Mouse (Mus musculus): ENCODE results near the gene E130308A19Rik.
A peak's percentile ranks its signal among the peaks of the same experiment; 100 is the strongest.

Gene E130308A19Rik

DNA sequence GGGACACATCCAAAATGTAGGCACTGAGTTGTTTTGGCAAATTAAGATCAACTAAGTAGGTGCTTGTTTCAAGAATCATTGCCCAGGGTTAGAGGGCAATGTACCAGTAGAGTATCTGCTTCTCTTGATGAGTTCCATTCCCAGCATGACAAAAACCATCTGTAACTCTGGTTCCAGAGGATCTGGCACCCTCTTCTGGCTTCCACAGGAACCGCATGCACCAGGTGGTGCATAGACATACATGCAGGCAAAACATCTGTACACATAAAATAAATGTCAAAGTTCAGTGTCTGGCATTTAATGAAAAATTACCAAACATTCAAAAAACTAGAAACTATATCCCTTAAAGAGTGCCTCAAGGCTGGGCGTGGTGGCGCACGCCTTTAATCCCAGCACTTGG, 113.3 kb downstream of the E130308A19Rik start:
- no peak for DNase-seq

- no peak for DNase-seq
Measured at GRCm38 (mm10) chr4:59739882-59740281, 113.9 kb downstream of the E130308A19Rik start.

DNA sequence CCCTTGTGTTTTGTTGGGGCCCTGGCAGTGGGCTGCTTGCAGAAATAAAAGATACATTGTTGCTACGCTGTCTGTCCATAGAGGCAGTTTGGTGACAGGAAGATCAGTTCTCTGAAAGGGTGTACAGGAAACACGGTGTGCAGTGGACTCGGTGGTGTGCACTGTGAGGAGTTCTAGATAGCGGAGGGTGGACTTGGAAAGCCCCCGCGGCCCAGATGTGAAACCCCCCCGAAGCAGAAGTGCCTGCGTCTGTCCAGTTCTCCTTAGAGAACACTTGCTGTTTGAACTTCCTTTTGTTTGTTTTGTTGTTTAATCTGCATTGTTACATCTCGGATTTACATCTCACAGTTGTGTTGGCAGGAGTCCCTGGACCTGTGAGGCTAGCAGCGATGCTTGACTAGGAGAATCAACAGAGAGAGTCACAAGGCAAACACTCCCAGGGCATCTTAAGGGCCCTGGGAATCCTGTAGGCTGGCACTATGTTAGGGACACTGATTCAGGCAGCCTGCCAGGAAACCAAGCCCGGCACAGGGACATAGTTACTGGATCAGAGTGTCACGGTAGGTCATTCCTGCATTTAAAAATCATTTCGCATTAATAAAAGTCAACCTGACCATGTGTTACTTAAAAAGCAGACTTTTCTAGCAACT, 127.6 kb downstream of the E130308A19Rik start:
- DNase-seq, result no peak

DNA sequence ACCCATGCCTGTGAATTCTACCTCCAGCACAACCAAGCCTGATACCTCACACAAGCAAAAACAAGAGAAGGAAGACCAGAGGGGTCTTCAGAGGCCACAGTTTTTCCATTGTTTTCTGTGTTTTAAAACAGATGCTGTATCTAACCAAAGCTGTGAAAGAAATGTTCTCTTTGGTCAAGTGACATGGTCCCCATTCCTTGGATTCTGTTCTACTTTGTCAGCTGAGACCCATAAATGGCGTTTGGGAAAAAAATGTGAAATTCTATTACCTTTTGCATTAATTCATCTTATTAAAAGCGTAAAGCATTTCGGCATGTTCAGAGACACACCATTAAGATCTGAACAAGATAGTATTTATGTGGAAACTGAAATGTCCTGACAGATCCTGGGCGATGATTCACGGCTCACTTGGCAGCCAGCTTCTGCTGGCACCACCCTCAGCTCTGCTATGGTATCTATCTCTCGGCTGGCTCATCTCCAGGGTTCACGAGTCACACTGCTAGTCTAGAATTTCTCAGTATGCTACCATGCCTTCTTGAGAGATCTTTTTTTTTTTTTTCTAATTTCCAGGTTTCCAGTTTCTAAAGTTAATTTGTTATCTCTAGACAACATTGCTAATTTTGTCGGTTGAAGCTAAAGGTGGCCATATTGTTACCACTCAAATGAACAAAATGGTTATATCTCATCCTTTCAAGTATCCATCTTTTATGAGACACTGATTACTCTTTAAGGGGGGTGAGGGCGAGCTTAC, 130.5 kb downstream of the E130308A19Rik start:
- peak; percentile 85 for DNase-seq

- no peak for DNase-seq
Measured at GRCm38 (mm10) chr4:59757452-59758435, 131.7 kb downstream of the E130308A19Rik start.

- no peak for DNase-seq
Measured at GRCm38 (mm10) chr4:59760016-59760415, 134.0 kb downstream of the E130308A19Rik start.

DNA sequence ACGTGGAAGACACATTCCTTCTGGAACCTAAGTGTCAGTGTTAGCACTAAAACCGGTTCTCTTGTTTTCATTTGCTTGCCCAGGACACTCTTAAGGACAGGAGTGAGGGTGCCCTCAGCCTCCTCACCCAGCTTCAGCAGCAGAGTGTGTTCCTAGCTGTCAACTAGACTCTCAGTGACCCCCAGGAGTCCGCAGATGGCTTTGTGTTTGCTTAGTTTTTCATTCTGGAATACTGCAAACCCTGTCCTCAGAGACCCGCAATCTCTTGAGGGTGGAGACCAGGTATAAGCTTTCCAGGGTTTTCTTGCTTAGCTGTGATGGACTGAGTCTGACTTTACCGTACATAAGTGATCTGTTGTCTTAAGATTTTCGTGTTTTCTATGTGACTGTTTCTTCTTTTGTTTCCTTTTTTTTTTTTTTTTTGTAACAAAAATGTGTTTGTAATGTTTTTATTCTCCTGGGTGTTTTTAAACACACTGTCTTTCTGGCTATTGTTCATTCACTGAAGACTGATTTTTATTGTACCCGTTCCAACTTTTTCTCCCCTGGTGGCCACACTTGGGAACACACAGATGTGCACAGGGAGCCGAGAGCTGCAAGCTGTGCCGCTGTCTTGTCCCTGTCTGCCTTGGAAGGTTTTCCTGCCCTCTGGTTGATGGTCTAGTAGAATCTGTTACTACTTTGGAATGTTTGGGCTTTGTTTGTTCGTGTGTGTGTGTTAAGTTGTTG, 134.8 kb downstream of the E130308A19Rik start:
- no peak for DNase-seq

GRCm38 (mm10) chr4:59761365-59761729, 135.3 kb downstream of the E130308A19Rik start:
- no peak for DNase-seq

DNA sequence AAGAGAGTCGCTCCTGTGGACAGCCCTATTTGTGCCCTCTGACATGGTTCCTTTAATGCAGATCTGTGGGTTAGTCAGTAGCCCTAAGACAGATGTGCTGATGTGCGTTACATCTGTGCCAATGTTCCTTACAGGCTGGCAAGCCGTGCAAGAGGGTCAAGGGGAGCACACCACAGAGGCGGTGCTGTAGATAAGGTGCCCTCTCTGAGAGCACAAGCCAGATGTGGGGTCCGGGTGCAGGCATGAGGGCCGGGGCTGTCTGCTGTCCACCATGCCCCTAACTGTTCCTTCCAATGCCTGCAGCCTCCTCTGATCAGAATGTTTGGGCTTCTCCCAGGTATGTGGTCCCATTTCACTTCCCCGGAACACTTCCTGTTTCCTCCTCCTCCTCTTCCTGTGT, 138.9 kb downstream of the E130308A19Rik start:
- DNase-seq, result no peak

DNA sequence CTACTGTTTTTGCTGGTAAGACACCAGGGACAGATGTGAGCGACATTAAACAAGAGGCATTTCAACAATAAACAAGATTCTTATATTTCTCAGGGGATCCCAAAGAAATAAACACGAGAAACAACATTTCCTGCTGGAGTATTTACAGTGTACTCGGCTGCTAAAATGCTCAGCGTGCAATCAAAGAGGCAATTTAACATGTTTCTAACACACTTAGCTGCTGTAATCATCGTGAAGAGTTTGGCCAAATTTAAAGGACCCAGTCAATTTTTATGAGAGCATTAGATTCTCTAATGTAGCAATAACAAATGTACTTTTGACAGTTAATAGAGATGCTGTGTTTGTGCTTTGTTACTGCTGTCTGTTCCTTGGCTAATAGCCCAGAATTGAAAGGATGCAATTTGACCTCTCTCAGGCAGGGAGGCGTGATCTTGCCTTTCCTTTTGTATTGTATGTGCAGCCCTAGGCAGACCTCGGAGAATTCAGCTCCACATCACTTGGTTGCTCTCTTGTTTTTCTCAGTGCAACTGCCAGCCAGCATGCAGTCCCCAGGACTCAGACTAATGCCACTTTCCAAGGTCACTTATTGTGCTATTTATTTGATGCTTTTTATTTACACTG, 139.5 kb downstream of the E130308A19Rik start:
- DNase-seq, result no peak

DNA sequence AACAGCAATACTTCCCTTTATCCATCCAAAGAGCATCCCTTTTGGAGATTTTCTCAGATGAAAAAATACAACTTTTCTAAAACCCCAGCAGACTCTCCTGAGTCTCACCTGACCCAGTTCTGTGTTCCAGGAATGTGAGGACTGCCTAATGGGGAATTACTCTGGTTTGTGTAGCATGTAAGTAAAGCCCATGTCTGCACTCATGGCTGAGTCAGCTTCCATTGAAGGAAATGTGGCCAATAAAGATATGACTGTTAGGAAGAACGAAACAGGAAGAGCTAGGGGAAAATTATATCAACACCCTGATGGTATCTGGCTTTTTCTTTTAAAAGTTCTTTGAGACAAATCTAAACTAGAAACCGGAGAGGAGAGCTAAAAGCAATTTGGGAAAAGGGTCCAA, 141.7 kb downstream of the E130308A19Rik start:
- no peak for DNase-seq

DNA sequence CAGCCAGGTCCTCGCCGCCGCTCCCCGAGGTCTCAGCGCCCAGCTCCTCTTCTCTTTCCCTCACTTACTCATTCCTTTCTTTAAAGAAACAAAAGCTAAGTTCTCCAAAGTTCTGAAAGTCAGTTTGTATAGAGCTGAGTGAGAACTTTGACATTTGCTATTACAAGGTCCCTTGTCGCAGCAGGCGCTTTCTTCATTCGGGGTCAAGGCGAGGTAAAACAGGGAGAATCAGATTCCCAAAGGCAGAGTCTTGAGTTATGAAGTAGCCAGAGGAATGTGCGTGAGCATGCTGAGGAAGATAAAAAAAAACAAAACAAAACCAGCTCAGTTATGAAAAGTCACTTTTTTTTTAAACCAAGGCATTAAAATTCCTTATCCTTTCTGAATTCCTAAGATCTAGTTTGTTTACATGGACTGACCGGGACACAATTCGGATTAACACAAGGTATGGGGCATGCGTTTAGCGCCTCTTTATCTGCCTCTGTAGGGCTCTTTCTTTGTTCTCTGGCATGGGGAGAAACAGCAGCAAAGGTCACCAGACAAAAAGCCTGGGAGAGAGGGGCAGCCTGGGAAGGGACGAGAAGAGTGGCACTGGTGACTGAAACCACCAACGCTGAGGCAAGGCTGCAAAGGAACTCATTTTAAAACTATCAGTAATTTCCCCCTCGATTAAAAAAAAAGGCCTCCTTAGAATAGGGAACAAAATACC, 146.3 kb downstream of the E130308A19Rik start:
- no peak for DNase-seq

DNA sequence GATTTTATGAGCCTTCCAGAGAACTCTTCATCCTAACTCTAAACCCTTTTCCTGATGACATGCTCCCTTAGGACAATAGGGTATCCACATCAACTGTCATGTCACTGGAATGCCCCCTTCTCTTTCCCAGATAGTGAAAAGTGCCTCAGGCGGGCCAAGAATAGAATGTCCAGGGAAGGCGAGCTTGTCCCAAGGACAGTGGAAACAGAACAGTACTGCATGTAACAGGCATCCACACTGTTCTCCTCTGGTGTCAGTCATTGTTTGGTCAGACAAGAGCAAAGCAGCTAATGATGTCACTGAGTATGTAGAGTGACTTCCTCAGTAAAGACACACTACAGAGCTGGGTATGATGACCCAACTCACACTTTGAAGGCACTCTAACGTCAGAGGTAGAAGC, 151.8 kb downstream of the E130308A19Rik start:
- no peak for DNase-seq

GRCm38 (mm10) chr4:59780568-59780967, 154.6 kb downstream of the E130308A19Rik start:
- DNase-seq, result no peak

- DNase-seq, result no peak
Measured at GRCm38 (mm10) chr4:59782853-59783684, 157.1 kb downstream of the E130308A19Rik start.

- DNase-seq, result peak; percentile 97
Measured at GRCm38 (mm10) chr4:59783685-59784279, 157.8 kb downstream of the E130308A19Rik start.

GRCm38 (mm10) chr4:59785412-59785811, 159.4 kb downstream of the E130308A19Rik start:
- DNase-seq, result no peak

- peak; percentile 67 for DNase-seq
Measured at GRCm38 (mm10) chr4:59786661-59787060, 160.7 kb downstream of the E130308A19Rik start.

GRCm38 (mm10) chr4:59787126-59787525, 161.1 kb downstream of the E130308A19Rik start:
- DNase-seq, result peak; percentile 28

DNA sequence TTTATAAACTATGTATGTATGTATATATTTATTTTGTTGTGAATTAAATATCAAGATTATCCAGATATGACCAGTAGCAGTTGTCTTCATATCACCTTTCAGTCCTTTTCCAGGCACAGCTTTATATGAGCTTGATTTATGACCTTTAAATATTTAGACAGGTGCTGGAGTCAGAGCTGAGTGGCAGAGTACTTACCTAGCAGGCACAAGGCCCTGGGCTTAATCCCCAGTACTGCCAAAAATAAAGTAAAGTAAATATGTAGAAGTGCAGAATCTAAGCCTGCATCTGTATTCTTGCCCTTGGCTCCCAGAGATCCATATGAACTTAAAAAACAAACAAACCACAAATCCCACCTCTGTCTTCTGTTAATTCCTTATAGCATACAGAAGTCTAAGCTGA, 163.0 kb downstream of the E130308A19Rik start:
- no peak for DNase-seq
